Mouse (Mus musculus) kidney, embryonic 16.5 days (tissue): ENCODE results near the gene Vmn1r101. TPM values are rescaled to one million over a fixed set of nuclear protein-coding genes. Genes with fewer than 3 reads are reported as not detected.
"Not testable (repeated sequence)": the region's sequence is repeated elsewhere in the genome, so short reads cannot be mapped to it uniquely, and the experiment has no call there.

Source experiments
- ATAC-seq: fragments of 200-750 bp; cut with Nextera tagmentation; 2 replicates; pipeline ENCODE4 v1.8.0; 2017; ENCODE audit warnings: moderate TSS enrichment; ENCODE audit not compliant: low FRiP score, low TSS enrichment
- H3K27ac ChIP-seq: fragments of 300-500 bp; sonication (generic); 2 replicates; pipeline ENCODE4 v1.5.1; 2014; ENCODE audit warnings: low read length
- H3K27me3 ChIP-seq: fragments of 300-500 bp; sonication (generic); 2 replicates; pipeline ENCODE4 v1.6.1; 2014; ENCODE audit warnings: low read length, control low read depth, mixed read lengths; ENCODE audit not compliant: insufficient read depth
- H3K36me3 ChIP-seq: fragments of 300-500 bp; sonication (generic); 2 replicates; pipeline ENCODE4 v1.6.1; 2014; ENCODE audit warnings: low read length, control low read depth, mixed read lengths; ENCODE audit not compliant: insufficient read depth
- H3K4me1 ChIP-seq: fragments of 300-500 bp; sonication (generic); 2 replicates; pipeline ENCODE4 v1.6.1; 2014; ENCODE audit warnings: low read length, control low read depth, mixed read lengths; ENCODE audit not compliant: insufficient read depth
- H3K4me2 ChIP-seq: fragments of 300-500 bp; sonication (generic); replicated peaks from 2 replicates; pipeline ENCODE4 v1.6.1; 2014; ENCODE audit warnings: low read depth, low read length
- H3K4me3 ChIP-seq: fragments of 300-500 bp; sonication (generic); 2 replicates; pipeline ENCODE4 v1.5.1; 2014; ENCODE audit warnings: mild to moderate bottlenecking, low read length
- H3K9ac ChIP-seq: fragments of 300-500 bp; sonication (generic); replicated peaks from 2 replicates; pipeline ENCODE4 v1.6.1; 2014; ENCODE audit warnings: low read length
- H3K9me3 ChIP-seq: fragments of 300-500 bp; sonication (generic); 2 replicates; pipeline ENCODE4 v1.6.1; 2016; ENCODE audit warnings: low read length, control low read depth
- WGBS: fragments of 180-500 bp; shearing (Covaris S2); extraction: QIAGEN DNeasy Blood & Tissue Kit; methylation state at CpG from one replicate; pipeline ENCODE4 v1.1.7; 2014; 5-methylcytosine and 5-hydroxymethylcytosine counted together
- polyA plus RNA-seq: library from polyadenylated mRNA; unstranded; fragments of >200 nt; fragmentation: Nextera tagmentation; extraction: Ambion mirVana; gene quantifications from 2 replicates; pipeline ENCODE4 v1.2.1, GENCODE M21; 2015

Vmn1r101 gene
- not detected in 2 replicates for polyA plus RNA-seq

GRCm38 (mm10) chr7:20442493-20442892 lies at the start of gene Vmn1r101:
Vmn1r101 (minus strand) TSS chr7:20442593.
- H3K36me3 ChIP-seq, ATAC-seq, H3K9me3 ChIP-seq, H3K27ac ChIP-seq, H3K4me3 ChIP-seq, H3K27me3 ChIP-seq, H3K4me2 ChIP-seq, H3K9ac ChIP-seq, H3K4me1 ChIP-seq: not testable (repeated sequence)
- no CpG with 5 or more reads among the region's 2 CpGs for WGBS

GRCm38 (mm10) chr7:20474825-20475224 lies 32.4 kb upstream of the Vmn1r101 start, which contains the start of gene Gm10670:
Gm10670 (minus strand) TSS chr7:20474925.
- not testable (repeated sequence) for H3K36me3 ChIP-seq, H3K27ac ChIP-seq, H3K9ac ChIP-seq, H3K27me3 ChIP-seq, H3K4me1 ChIP-seq, H3K9me3 ChIP-seq, H3K4me3 ChIP-seq, H3K4me2 ChIP-seq, ATAC-seq
- no CpG with 5 or more reads among the region's 5 CpGs for WGBS

- H3K4me1 ChIP-seq, H3K27me3 ChIP-seq, H3K9me3 ChIP-seq, H3K36me3 ChIP-seq, ATAC-seq, H3K27ac ChIP-seq, H3K4me3 ChIP-seq, H3K9ac ChIP-seq, H3K4me2 ChIP-seq: not testable (repeated sequence)
- whole genome bisulfite sequencing, result no CpG with 5 or more reads among the region's 3 CpGs
Observed at GRCm38 (mm10) chr7:20417642-20418041, 24.8 kb downstream of the Vmn1r101 start, which contains the start of gene Vmn1r100. Vmn1r100 (plus strand) TSS chr7:20417942.

Other genes with a start within 250 kb of the Vmn1r101 start
- gene Vmn1r95, start 248.9 kb downstream of the Vmn1r101 start, polyA plus RNA-seq, result not detected in 2 replicates
- gene Gm6164, start 237.0 kb downstream of the Vmn1r101 start, polyA plus RNA-seq, result not detected in 2 replicates
- not detected in 2 replicates for gene Gm4498, start 208.8 kb downstream of the Vmn1r101 start, polyA plus RNA-seq
- not detected in 2 replicates for gene Gm5890, start 179.8 kb downstream of the Vmn1r101 start, polyA plus RNA-seq
- gene Gm4133, start 108.5 kb downstream of the Vmn1r101 start, polyA plus RNA-seq, result not detected in 2 replicates
- gene Gm5728, start 67.2 kb downstream of the Vmn1r101 start, polyA plus RNA-seq, result not detected in 2 replicates
- not detected in 2 replicates for gene Vmn1r100, start 24.7 kb downstream of the Vmn1r101 start, polyA plus RNA-seq
- gene Gm10670, start 32.3 kb upstream of the Vmn1r101 start, polyA plus RNA-seq, result not detected in 2 replicates
- gene Vmn1r103, start 67.9 kb upstream of the Vmn1r101 start, polyA plus RNA-seq, result not detected in 2 replicates
- gene Vmn1r104, start 91.2 kb upstream of the Vmn1r101 start, polyA plus RNA-seq, result not detected in 2 replicates
- not detected in 2 replicates for gene Gm5726, start 103.2 kb upstream of the Vmn1r101 start, polyA plus RNA-seq
- not detected in 2 replicates for gene Gm4141, start 133.6 kb upstream of the Vmn1r101 start, polyA plus RNA-seq
- not detected in 2 replicates for gene Gm4513, start 156.4 kb upstream of the Vmn1r101 start, polyA plus RNA-seq
- not detected in 2 replicates for gene Vmn1r107, start 226.3 kb upstream of the Vmn1r101 start, polyA plus RNA-seq